Mouse (Mus musculus): ENCODE measurements around the gene Aff3. TPM values are rescaled to one million over a fixed set of nuclear protein-coding genes. Genes with fewer than 3 reads are reported as not detected.

Gene Aff3
- polyA plus RNA-seq, 1 experiment from 2014 or later: 4.7 TPM

DNA sequence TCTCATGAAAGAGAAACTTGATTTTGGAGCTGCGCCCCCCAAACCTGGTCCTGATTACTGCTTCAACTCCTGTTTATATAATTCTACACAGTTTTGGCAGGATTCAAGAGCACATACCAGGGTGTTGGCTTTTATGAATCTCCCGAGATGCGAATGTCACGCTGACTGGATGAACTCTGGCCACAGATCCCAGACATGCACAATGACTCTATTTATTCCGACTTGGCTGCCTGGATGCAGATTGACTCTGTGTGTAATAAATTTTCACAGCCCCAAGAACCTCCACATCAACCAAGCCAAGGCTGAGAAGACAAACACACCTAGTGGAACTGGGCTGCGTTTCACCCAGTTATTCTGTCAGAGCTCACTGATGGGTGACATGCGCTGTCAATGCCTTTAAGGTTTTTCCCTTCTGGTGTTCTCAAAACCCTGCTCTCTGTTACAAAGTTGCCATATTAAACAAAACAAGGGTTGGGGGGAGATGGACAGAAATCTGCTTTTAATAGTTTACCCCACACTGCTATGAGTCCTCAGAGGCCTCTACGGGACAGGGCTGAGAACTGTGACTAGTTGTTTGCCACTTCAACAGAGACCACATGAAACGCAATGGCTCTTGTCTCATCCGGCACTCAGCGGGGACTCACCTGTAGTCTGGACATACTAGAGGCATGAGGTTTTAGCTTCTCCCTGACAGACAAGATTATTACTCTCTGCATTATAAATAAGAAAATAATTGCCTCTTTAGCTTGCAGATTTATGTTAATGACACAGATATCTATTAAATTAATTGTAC, 402.2 kb downstream of the Aff3 start:
- Histone ChIP-seq H3K27me3 (replicated peaks; ENCODE audit: control insufficient read depth, insufficient read depth, low read length) (no peaks in the 10 kb centered on the region), H3K9ac (ENCODE audit: low read depth, low read length) (no peak overlapping the region), H3K9me3 (ENCODE audit: control insufficient read depth, low read length) (no peaks in the 10 kb centered on the region), H3K4me3 (ENCODE audit: low read depth, low read length) (no peak overlapping the region), H3K4me2 (no peak overlapping the region), H3K4me1 (replicated peaks; ENCODE audit: control insufficient read depth, insufficient read depth, low read length) (no peaks in the 10 kb centered on the region; the same call in 1 of the 2 replicates), H3K36me3 (ENCODE audit: control insufficient read depth, insufficient read depth, low read length) (no peaks in the 10 kb centered on the region), H3K27ac (ENCODE audit: low read depth, low read length) (no peak overlapping the region)
- DNase-seq (ENCODE audit: low spot score): no peak
- ATAC-seq (replicated peaks; ENCODE audit: low FRiP score): no peak
- 81% methylated on average over 11 of the region's 11 CpGs for WGBS

- no peaks in the 10 kb centered on the region; the same call in 1 of the 2 replicates for H3K4me1 ChIP-seq (replicated peaks; ENCODE audit: control insufficient read depth, insufficient read depth, low read length)
- 62% methylated on average over 5 of the region's 5 CpGs for WGBS
- no peak overlapping the region for H3K9ac ChIP-seq (ENCODE audit: low read depth, low read length)
- H3K27ac ChIP-seq (ENCODE audit: low read depth, low read length): no peak overlapping the region
- no peak overlapping the region for H3K4me2 ChIP-seq
- no peaks in the 10 kb centered on the region for H3K36me3 ChIP-seq (ENCODE audit: control insufficient read depth, insufficient read depth, low read length)
- no peak for DNase-seq (ENCODE audit: low spot score)
- no peaks in the 10 kb centered on the region for H3K9me3 ChIP-seq (ENCODE audit: control insufficient read depth, low read length)
- H3K4me3 ChIP-seq (ENCODE audit: low read depth, low read length): no peak overlapping the region
- H3K27me3 ChIP-seq (replicated peaks; ENCODE audit: control insufficient read depth, insufficient read depth, low read length): no peaks in the 10 kb centered on the region
- no peak for ATAC-seq (replicated peaks; ENCODE audit: low FRiP score)
Observed at GRCm38 (mm10) chr1:38261076-38261475, 403.7 kb downstream of the Aff3 start.

DNA sequence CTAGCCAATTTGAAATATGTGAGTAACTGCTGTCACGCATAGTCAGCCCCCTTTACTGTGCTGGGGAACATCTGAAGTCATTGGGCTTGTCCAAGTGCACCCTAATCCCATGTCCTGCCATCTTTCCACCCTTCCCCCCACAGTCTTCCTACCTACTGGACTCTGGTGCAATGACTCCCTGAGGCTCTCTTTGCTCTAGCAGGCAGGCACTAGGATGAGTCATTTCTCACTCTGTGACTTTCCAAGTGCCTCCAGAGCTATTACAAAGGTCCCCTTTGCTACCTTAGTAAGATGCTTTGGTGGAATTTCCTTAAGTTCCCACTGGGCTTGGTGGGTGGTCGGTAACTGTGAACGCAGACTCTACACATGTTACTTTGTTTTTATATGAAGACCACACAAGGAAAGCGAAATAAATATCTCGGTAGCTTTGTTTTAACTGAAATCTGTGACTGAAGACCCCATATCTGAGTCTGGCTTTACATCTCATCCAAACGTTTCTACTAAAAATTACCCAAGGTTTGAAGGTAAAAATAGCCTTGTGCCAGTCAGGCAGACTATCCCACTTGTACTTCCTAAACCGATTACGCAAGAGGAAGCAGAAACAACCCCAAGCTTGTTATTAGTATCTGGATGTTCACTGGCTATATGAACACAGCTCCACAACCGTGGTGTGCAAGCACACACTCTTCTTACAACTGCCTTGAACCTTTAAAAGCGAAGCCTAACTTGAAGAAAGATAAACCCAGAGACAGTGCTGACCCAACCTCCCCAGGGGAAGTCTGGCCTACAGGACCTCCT, 405.0 kb downstream of the Aff3 start:
- ATAC-seq (replicated peaks; ENCODE audit: low FRiP score) (no peak), DNase-seq (ENCODE audit: low spot score) (no peak)
- Histone ChIP-seq H3K4me3 (ENCODE audit: low read depth, low read length) (no peak overlapping the region), H3K9ac (ENCODE audit: low read depth, low read length) (no peak overlapping the region), H3K4me1 (replicated peaks; ENCODE audit: control insufficient read depth, insufficient read depth, low read length) (no peaks in the 10 kb centered on the region; the same call in 1 of the 2 replicates), H3K27me3 (replicated peaks; ENCODE audit: control insufficient read depth, insufficient read depth, low read length) (no peaks in the 10 kb centered on the region), H3K4me2 (no peak overlapping the region), H3K9me3 (ENCODE audit: control insufficient read depth, low read length) (no peaks in the 10 kb centered on the region), H3K36me3 (ENCODE audit: control insufficient read depth, insufficient read depth, low read length) (no peaks in the 10 kb centered on the region), H3K27ac (ENCODE audit: low read depth, low read length) (no peak overlapping the region)
- 65% methylated on average over 10 of the region's 10 CpGs for WGBS

DNA sequence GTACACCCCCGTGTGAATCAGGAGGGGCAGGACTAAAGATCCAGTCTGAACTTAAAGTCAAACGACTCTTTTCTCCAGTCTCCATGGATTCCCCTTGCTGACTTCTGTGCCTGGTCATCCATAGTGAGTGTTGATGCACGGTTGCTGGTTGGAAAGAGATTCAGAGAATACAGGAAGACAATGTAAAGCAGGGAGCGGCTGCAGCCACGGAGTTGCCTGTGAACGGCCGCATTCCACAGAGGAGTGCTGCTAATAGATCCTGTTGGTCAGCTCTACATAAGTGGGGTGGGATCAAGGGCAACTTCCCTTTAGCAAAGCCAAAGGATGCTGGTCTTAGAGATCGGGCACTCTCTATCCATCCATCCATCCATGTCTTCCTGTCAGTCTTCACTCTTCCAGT, 410.3 kb downstream of the Aff3 start:
- WGBS: 66% methylated on average over 8 of the region's 8 CpGs
- no peak overlapping the region for H3K9ac ChIP-seq (ENCODE audit: low read depth, low read length)
- ATAC-seq (replicated peaks; ENCODE audit: low FRiP score) (no peak), DNase-seq (ENCODE audit: low spot score) (no peak)
- H3K4me1 ChIP-seq (replicated peaks; ENCODE audit: control insufficient read depth, insufficient read depth, low read length): no peaks in the 10 kb centered on the region
- no peaks in the 10 kb centered on the region for H3K27me3 ChIP-seq (replicated peaks; ENCODE audit: control insufficient read depth, insufficient read depth, low read length)
- H3K27ac ChIP-seq (ENCODE audit: low read depth, low read length): no peak overlapping the region
- H3K9me3 ChIP-seq (ENCODE audit: control insufficient read depth, low read length): no peaks in the 10 kb centered on the region
- no peak overlapping the region for H3K4me3 ChIP-seq (ENCODE audit: low read depth, low read length)
- no peaks in the 10 kb centered on the region for H3K36me3 ChIP-seq (ENCODE audit: control insufficient read depth, insufficient read depth, low read length)
- no peak overlapping the region for H3K4me2 ChIP-seq

DNA sequence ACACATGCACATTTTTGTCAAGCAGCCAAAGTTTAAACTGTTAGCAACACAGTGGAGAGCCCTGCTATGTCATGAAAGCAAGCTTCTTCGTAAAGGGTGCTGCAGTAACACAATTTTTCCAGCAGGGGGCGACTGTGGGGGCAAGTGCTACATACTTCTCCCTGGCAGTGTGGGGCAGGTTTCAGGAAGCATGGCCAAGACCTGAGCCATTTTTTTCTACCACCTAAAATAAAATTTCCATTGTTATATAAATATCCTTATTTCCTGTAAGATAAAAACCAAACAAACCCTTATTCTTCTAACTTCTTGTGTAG, 412.0 kb downstream of the Aff3 start:
- Histone ChIP-seq H3K27ac (ENCODE audit: low read depth, low read length) (no peak overlapping the region), H3K36me3 (ENCODE audit: control insufficient read depth, insufficient read depth, low read length) (no peaks in the 10 kb centered on the region), H3K27me3 (replicated peaks; ENCODE audit: control insufficient read depth, insufficient read depth, low read length) (no peaks in the 10 kb centered on the region), H3K4me3 (ENCODE audit: low read depth, low read length) (no peak overlapping the region), H3K4me1 (replicated peaks; ENCODE audit: control insufficient read depth, insufficient read depth, low read length) (no peaks in the 10 kb centered on the region), H3K9ac (ENCODE audit: low read depth, low read length) (no peak overlapping the region), H3K4me2 (no peak overlapping the region), H3K9me3 (ENCODE audit: control insufficient read depth, low read length) (no peaks in the 10 kb centered on the region)
- no peak for ATAC-seq (replicated peaks; ENCODE audit: low FRiP score)
- no peak for DNase-seq (ENCODE audit: low spot score)
- WGBS: 46% methylated on average over 2 of the region's 2 CpGs

DNA sequence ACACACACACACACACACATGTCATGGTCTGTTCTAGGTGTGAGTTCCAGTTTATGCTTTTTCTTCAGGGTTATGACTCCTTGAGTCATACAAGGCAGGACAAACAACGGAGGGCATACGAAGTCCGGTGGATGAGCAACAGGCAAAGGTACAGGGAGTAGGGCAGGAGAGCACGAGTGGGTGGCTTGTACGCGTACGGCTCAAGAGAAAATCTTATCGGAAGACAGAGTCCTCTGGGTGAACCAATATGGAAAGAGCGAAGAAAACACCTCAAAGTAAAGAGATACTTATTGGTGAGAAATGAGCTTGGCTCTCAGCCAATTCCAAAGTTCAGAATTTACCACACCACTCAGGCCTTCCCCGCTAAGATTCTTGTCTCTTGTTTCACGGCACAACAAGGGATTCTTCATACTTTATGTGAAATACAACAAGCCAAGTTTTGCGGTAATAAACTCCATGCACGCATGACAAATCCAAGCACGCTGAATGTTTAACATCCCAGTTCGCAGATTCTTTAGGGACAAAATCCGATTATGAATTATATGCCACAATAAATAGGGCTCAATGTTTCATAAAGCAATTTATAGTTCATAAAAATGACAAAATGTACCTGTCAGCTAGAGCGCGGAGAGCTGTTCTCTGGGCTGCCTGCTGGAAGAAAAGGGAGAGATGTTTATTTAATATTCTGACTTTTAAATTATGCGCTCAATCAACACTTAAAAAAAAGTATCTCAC, 412.6 kb downstream of the Aff3 start:
- Histone ChIP-seq H3K9ac (ENCODE audit: low read depth, low read length) (no peak overlapping the region), H3K4me2 (no peak overlapping the region), H3K27me3 (replicated peaks; ENCODE audit: control insufficient read depth, insufficient read depth, low read length) (no peaks in the 10 kb centered on the region), H3K4me3 (ENCODE audit: low read depth, low read length) (no peak overlapping the region), H3K9me3 (ENCODE audit: control insufficient read depth, low read length) (no peaks in the 10 kb centered on the region), H3K27ac (ENCODE audit: low read depth, low read length) (no peak overlapping the region), H3K36me3 (ENCODE audit: control insufficient read depth, insufficient read depth, low read length) (no peaks in the 10 kb centered on the region), H3K4me1 (replicated peaks; ENCODE audit: control insufficient read depth, insufficient read depth, low read length) (no peaks in the 10 kb centered on the region)
- DNase-seq (ENCODE audit: low spot score) (no peak), ATAC-seq (replicated peaks; ENCODE audit: low FRiP score) (no peak)
- 84% methylated on average over 19 of the region's 19 CpGs for WGBS

GRCm38 (mm10) chr1:38251448-38251847, 413.3 kb downstream of the Aff3 start:
- H3K4me3 ChIP-seq (ENCODE audit: low read depth, low read length): no peak overlapping the region
- H3K27me3 ChIP-seq (replicated peaks; ENCODE audit: control insufficient read depth, insufficient read depth, low read length): no peaks in the 10 kb centered on the region
- H3K27ac ChIP-seq (ENCODE audit: low read depth, low read length): no peak overlapping the region
- no peak overlapping the region for H3K9ac ChIP-seq (ENCODE audit: low read depth, low read length)
- no peak overlapping the region for H3K4me2 ChIP-seq
- H3K9me3 ChIP-seq (ENCODE audit: control insufficient read depth, low read length): no peaks in the 10 kb centered on the region
- no peak for DNase-seq (ENCODE audit: low spot score)
- H3K4me1 ChIP-seq (replicated peaks; ENCODE audit: control insufficient read depth, insufficient read depth, low read length): no peaks in the 10 kb centered on the region; the same call in 1 of the 2 replicates
- ATAC-seq (replicated peaks; ENCODE audit: low FRiP score): no peak
- H3K36me3 ChIP-seq (ENCODE audit: control insufficient read depth, insufficient read depth, low read length): no peaks in the 10 kb centered on the region
- WGBS: 80% methylated on average over 11 of the region's 11 CpGs

DNA sequence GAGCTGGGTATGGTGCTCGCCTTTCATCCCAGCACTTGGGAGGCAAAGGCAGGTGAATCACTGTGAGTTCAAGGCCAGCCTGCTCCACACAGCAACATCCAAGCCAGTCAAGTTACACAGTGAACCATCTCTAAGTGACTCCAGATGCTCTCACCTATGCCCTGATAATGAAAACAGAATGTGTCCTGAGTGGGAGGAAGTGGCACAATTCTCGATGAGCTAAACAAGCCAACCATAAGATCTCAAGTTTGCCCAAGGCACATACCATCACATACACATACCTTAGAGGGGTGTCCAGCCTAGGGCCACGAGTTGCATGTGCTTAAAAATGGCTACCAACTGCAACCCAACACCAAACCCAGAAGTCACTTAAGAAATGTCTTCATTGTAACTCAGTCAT, 414.5 kb downstream of the Aff3 start:
- H3K4me1 ChIP-seq (replicated peaks; ENCODE audit: control insufficient read depth, insufficient read depth, low read length): no peaks in the 10 kb centered on the region; the same call in 1 of the 2 replicates
- no peaks in the 10 kb centered on the region for H3K9me3 ChIP-seq (ENCODE audit: control insufficient read depth, low read length)
- DNase-seq (ENCODE audit: low spot score): no peak
- no peak overlapping the region for H3K4me2 ChIP-seq
- WGBS: 77% methylated on average over 3 of the region's 3 CpGs
- no peak overlapping the region for H3K9ac ChIP-seq (ENCODE audit: low read depth, low read length)
- no peak overlapping the region for H3K27ac ChIP-seq (ENCODE audit: low read depth, low read length)
- no peak for ATAC-seq (replicated peaks; ENCODE audit: low FRiP score)
- H3K4me3 ChIP-seq (ENCODE audit: low read depth, low read length): no peak overlapping the region
- H3K36me3 ChIP-seq (ENCODE audit: control insufficient read depth, insufficient read depth, low read length): no peaks in the 10 kb centered on the region
- H3K27me3 ChIP-seq (replicated peaks; ENCODE audit: control insufficient read depth, insufficient read depth, low read length): no peaks in the 10 kb centered on the region
